Mouse (Mus musculus): Measurements from ENCODE around the gene BC051019. TPM values are rescaled to one million over a fixed set of nuclear protein-coding genes. Genes with fewer than 3 reads are reported as not detected.

The BC051019 gene
- total and polyA plus RNA-seq, 2 experiments: not detected

DNA sequence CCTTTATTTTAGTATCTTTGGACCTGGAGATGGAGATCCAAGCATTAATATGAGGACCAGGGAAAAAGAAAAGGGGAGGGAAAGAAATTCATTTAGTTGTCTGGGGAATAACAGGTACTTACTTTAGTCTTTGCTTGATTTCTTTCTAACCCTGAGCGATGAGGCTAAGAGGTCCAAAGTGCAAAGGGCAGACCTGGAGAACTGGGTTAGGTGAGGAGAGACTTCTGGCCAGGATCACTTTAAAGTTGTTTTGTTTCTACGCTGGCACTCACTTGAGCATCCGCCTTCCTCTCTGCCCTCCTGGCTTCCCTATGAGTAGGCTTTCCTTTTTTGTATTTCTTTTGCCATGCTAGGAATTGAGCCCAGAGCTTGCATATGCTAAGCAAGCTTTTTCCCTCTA lies 32.6 kb upstream of the BC051019 start:
- TF ChIP-seq POLR2A (IDR thresholded peaks at IDR 0.05; ENCODE audit: extremely low read depth, insufficient read depth, low read length): no peak
- no peak for TF ChIP-seq CTCF (IDR thresholded peaks at IDR 0.05; ENCODE audit: low read depth, low read length)
- 80% methylated on average over 3 of the region's 3 CpGs for WGBS
- Histone ChIP-seq H3K4me3 (ENCODE audit: insufficient read depth, low read depth, low read length) (no peak overlapping the region), H3K27me3 (ENCODE audit: control insufficient read depth, insufficient read depth, low read length) (no peaks in the 10 kb centered on the region), H3K79me2 (ENCODE audit: control insufficient read depth, insufficient read depth, low read length) (no peaks in the 10 kb centered on the region; the same call in 1 of the 2 replicates), H3K27ac (replicated peaks; ENCODE audit: insufficient read depth, low read depth, low read length) (no peak overlapping the region), H3K36me3 (ENCODE audit: control insufficient read depth, insufficient read depth, low read length) (no peaks in the 10 kb centered on the region), H3K9ac (ENCODE audit: low read depth, low read length) (no peak overlapping the region), H3K4me1 (ENCODE audit: control insufficient read depth, insufficient read depth, low read length) (peaks cover 3% of the 10 kb centered on the region; the same call in 1 of the 2 replicates)
- DNase-seq (ENCODE audit: extremely low read depth, low read depth, low spot score): peak; percentile 18

DNA sequence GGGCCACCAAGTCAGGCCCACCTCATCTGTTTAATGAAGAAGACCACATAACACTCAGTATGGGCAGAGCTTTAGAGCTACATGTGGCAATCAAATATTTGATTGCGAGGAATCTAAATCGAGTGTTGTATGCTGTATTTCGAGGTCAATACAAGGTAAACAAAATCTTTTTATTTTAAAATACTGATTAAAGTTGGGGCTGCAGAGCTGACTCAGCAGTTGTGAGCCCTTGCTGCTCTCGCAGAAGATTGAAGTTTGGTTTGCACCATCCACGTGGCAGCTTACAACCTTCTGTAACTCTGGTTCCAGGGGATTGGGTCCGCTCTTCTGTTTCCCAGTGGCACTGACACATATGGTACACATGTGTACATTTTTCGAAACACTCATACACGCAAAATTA lies 30.4 kb upstream of the BC051019 start:
- Histone ChIP-seq H3K79me2 (ENCODE audit: control insufficient read depth, insufficient read depth, low read length) (no peaks in the 10 kb centered on the region; the same call in 1 of the 2 replicates), H3K27me3 (ENCODE audit: control insufficient read depth, insufficient read depth, low read length) (no peaks in the 10 kb centered on the region), H3K36me3 (ENCODE audit: control insufficient read depth, insufficient read depth, low read length) (peaks cover 2% of the 10 kb centered on the region; the same call in 1 of the 2 replicates), H3K4me3 (ENCODE audit: insufficient read depth, low read depth, low read length) (no peak overlapping the region), H3K9ac (ENCODE audit: low read depth, low read length) (no peak overlapping the region), H3K4me1 (ENCODE audit: control insufficient read depth, insufficient read depth, low read length) (peaks cover 6% of the 10 kb centered on the region; the same call in 1 of the 2 replicates), H3K27ac (replicated peaks; ENCODE audit: insufficient read depth, low read depth, low read length) (no peak overlapping the region)
- TF ChIP-seq POLR2A (IDR thresholded peaks at IDR 0.05; ENCODE audit: extremely low read depth, insufficient read depth, low read length): no peak
- TF ChIP-seq CTCF (IDR thresholded peaks at IDR 0.05; ENCODE audit: low read depth, low read length): no peak
- no peak for DNase-seq (ENCODE audit: extremely low read depth, low read depth, low spot score)
- WGBS: 84% methylated on average over 8 of the region's 8 CpGs

GRCm38 (mm10) chr7:109752008-109752925 lies 28.6 kb upstream of the BC051019 start, which contains the start of gene Tmem9b:
Gene Tmem9b, minus strand, starts transcription at chr7:109752875.
- DNase-seq (ENCODE audit: extremely low read depth, low read depth, low spot score): peak; percentile 49
- H3K79me2 ChIP-seq (ENCODE audit: control insufficient read depth, insufficient read depth, low read length): no peaks in the 10 kb centered on the region; the same call in 1 of the 2 replicates
- H3K9ac ChIP-seq (ENCODE audit: low read depth, low read length): peak within 1 kb of the TSS; percentile 96
- peaks cover 2% of the 10 kb centered on the region; the same call in 1 of the 2 replicates for H3K36me3 ChIP-seq (ENCODE audit: control insufficient read depth, insufficient read depth, low read length)
- peaks cover 7% of the 10 kb centered on the region; the same call in 1 of the 2 replicates for H3K4me1 ChIP-seq (ENCODE audit: control insufficient read depth, insufficient read depth, low read length)
- 1% methylated on average over 74 of the region's 74 CpGs for WGBS
- 0 out of 2 replicates have a peak, but pooled peaks have one; percentile 41 for TF ChIP-seq POLR2A (IDR thresholded peaks at IDR 0.05; ENCODE audit: extremely low read depth, insufficient read depth, low read length)
- TF ChIP-seq CTCF (IDR thresholded peaks at IDR 0.05; ENCODE audit: low read depth, low read length): 0 out of 2 replicates have a peak, but pooled peaks have one; percentile 25
- no peaks in the 10 kb centered on the region for H3K27me3 ChIP-seq (ENCODE audit: control insufficient read depth, insufficient read depth, low read length)
- peak within 1 kb of the TSS; percentile 88 for H3K4me3 ChIP-seq (ENCODE audit: insufficient read depth, low read depth, low read length)
- H3K27ac ChIP-seq (replicated peaks; ENCODE audit: insufficient read depth, low read depth, low read length): peak within 1 kb of the TSS; percentile 93

DNA sequence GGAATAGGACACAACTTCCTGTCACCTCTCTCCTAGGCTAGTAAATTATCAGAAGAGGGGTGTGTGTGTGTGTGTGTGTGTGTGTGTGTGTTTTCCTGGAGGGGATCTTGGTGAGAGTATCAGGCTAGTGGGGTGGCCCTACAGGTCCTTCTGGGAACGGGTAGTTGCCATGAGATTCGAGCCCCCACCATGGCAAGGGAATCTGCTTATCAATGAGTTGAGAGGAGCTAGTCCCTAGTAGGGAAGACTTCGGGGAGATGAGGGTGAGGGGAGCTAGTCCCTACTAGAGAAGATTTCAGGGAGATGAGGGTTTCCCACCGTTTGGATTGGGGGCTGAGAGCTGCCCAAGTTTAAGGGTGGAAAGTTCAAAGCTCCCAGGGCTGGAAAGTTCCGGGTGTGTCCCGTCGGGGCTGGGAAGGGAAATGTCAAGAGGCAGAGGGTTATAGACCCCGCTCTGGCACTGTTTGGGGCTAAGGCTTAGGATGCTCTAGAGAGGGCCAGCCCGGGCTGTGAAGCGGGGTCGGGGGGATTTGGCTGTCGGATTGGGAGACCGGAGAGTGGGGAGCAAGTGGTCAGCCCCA lies 27.9 kb upstream of the BC051019 start:
- Histone ChIP-seq H3K27me3 (ENCODE audit: control insufficient read depth, insufficient read depth, low read length) (no peaks in the 10 kb centered on the region), H3K9ac (ENCODE audit: low read depth, low read length) (peak overlapping the region; percentile 96), H3K27ac (replicated peaks; ENCODE audit: insufficient read depth, low read depth, low read length) (peak overlapping the region; percentile 93), H3K4me3 (ENCODE audit: insufficient read depth, low read depth, low read length) (peak overlapping the region; percentile 88), H3K4me1 (ENCODE audit: control insufficient read depth, insufficient read depth, low read length) (peaks cover 7% of the 10 kb centered on the region; the same call in 1 of the 2 replicates), H3K36me3 (ENCODE audit: control insufficient read depth, insufficient read depth, low read length) (peaks cover 2% of the 10 kb centered on the region; the same call in 1 of the 2 replicates), H3K79me2 (ENCODE audit: control insufficient read depth, insufficient read depth, low read length) (no peaks in the 10 kb centered on the region; the same call in 1 of the 2 replicates)
- no peak for TF ChIP-seq CTCF (IDR thresholded peaks at IDR 0.05; ENCODE audit: low read depth, low read length)
- TF ChIP-seq POLR2A (IDR thresholded peaks at IDR 0.05; ENCODE audit: extremely low read depth, insufficient read depth, low read length): no peak
- 3% methylated on average over 13 of the region's 13 CpGs for WGBS
- no peak for DNase-seq (ENCODE audit: extremely low read depth, low read depth, low spot score)

DNA sequence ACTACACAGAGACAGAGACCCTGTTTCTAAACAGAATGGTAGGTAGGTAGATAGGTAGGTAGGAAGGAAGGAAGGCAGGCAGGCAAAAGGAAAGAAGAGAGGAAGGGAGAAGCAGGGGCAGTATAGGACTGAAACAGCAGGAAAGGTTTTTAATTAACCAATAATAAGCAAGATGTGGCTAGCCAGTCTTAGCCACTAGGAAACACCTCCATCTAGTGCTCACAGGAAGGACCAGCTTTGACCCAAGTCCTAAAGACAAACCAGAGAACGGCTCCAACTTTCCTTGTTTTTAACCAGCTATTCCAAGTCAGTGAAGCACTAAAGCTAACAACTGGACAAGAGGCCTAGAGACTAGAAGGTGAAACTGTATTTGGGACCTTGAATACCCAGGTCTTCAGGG lies 24.1 kb upstream of the BC051019 start:
- no peak overlapping the region for H3K27ac ChIP-seq (replicated peaks; ENCODE audit: insufficient read depth, low read depth, low read length)
- no peak for DNase-seq (ENCODE audit: extremely low read depth, low read depth, low spot score)

More for the DNA sequence above, 24.1 kb upstream of the BC051019 start:
- Histone ChIP-seq H3K9ac (ENCODE audit: low read depth, low read length) (no peak overlapping the region), H3K4me3 (ENCODE audit: insufficient read depth, low read depth, low read length) (no peak overlapping the region), H3K79me2 (ENCODE audit: control insufficient read depth, insufficient read depth, low read length) (no peaks in the 10 kb centered on the region; the same call in 1 of the 2 replicates), H3K4me1 (ENCODE audit: control insufficient read depth, insufficient read depth, low read length) (peaks cover 7% of the 10 kb centered on the region; the same call in 1 of the 2 replicates), H3K36me3 (ENCODE audit: control insufficient read depth, insufficient read depth, low read length) (peaks cover 19% of the 10 kb centered on the region), H3K27me3 (ENCODE audit: control insufficient read depth, insufficient read depth, low read length) (no peaks in the 10 kb centered on the region)
- WGBS: 67% methylated on average over 1 of the region's 1 CpGs
- no peak for TF ChIP-seq POLR2A (IDR thresholded peaks at IDR 0.05; ENCODE audit: extremely low read depth, insufficient read depth, low read length)
- no peak for TF ChIP-seq CTCF (IDR thresholded peaks at IDR 0.05; ENCODE audit: low read depth, low read length)
